Mouse (Mus musculus): ENCODE measurements around the gene Ltf. TPM values are rescaled to one million over a fixed set of nuclear protein-coding genes. Genes with fewer than 3 reads are reported as not detected.

The Ltf gene
- total and polyA plus RNA-seq, 3 experiments: 0.11 TPM; not detected in 2

DNA sequence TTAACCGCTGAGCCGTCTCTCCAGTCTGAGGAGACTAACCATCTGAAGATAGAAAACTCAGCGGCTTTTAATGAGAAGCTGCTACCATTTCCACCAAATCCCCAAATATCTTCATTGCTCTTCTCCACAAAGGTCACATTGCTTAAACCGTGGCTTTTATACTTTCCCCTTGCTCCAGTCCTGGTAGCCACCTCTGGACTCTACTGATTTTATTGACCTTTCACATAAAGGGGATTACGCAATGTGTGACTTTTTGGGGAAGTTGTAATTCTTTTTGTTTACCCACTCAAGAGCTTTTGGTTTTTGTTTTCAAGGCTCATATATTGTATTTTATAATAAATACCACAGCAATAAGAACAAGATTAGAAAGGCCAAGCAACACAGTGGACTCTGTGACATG, 33.5 kb upstream of the Ltf start:
- Histone ChIP-seq H3K4me3 (ENCODE audit: control insufficient read depth in 1 of 2, insufficient read depth in 1 of 2, low read depth in 2 of 2, low read length in 2 of 2) (no peak overlapping the region), H3K9ac (ENCODE audit: control insufficient read depth, low read depth, low read length, poor library complexity, severe bottlenecking) (no peak overlapping the region), H3K36me3 (ENCODE audit: control insufficient read depth in 1 of 2, insufficient read depth in 2 of 2, low read length in 2 of 2) (no peaks in the 10 kb centered on the region), H3K27me3 (ENCODE audit: control insufficient read depth in 1 of 2, insufficient read depth in 2 of 2, low read length in 2 of 2) (no peaks in the 10 kb centered on the region), H3K79me2 (ENCODE audit: control insufficient read depth, insufficient read depth, low read length, poor library complexity) (no peaks in the 10 kb centered on the region), H3K27ac (ENCODE audit: control insufficient read depth, low read depth, low read length) (no peak overlapping the region), H3K4me1 (ENCODE audit: control insufficient read depth in 1 of 2, insufficient read depth in 2 of 2, low read length in 2 of 2) (no peaks in the 10 kb centered on the region), H3K9me3 (replicated peaks; ENCODE audit: insufficient read depth, low read length) (no peaks in the 10 kb centered on the region)
- DNase-seq (ENCODE audit: low read depth, low spot score): no peak
- TF ChIP-seq SMC3 (IDR thresholded peaks at IDR 0.05; ENCODE audit: low read depth, low read length) (no peak), CTCF (IDR thresholded peaks at IDR 0.05 in 2 of 3, conservative IDR thresholded peaks at IDR 0.05 in 1 of 3; ENCODE audit: control insufficient read depth in 1 of 3, insufficient read depth in 1 of 3, low read depth in 2 of 3, low read length in 3 of 3, poor library complexity in 1 of 3, severe bottlenecking in 1 of 3) (no peak), MYB (IDR thresholded peaks at IDR 0.05; ENCODE audit: low read depth, low read length) (no peak), JUND (IDR thresholded peaks at IDR 0.05; ENCODE audit: low read depth, low read length) (no peak), HCFC1 (IDR thresholded peaks at IDR 0.05; ENCODE audit: low read depth, low read length) (no peak), MEF2A (IDR thresholded peaks at IDR 0.05; ENCODE audit: extremely low read depth, insufficient replicate concordance, low read depth, low read length, poor library complexity, severe bottlenecking) (no peak), MAX (IDR thresholded peaks at IDR 0.05; ENCODE audit: low read length) (no peak), POLR2AphosphoS2 (IDR thresholded peaks at IDR 0.05; ENCODE audit: low read length) (no peak), CHD2 (IDR thresholded peaks at IDR 0.05; ENCODE audit: low read length) (no peak), EP300 (IDR thresholded peaks at IDR 0.05; ENCODE audit: low read depth in 1 of 2, low read length in 2 of 2) (no peak), RAD21 (IDR thresholded peaks at IDR 0.05; ENCODE audit: low read depth, low read length) (no peak), UBTF (IDR thresholded peaks at IDR 0.05; ENCODE audit: borderline replicate concordance, insufficient read depth, low read depth, low read length) (no peak), CHD1 (IDR thresholded peaks at IDR 0.05; ENCODE audit: low read depth, low read length) (no peak), TBP (IDR thresholded peaks at IDR 0.05; ENCODE audit: low read depth, low read length) (no peak), ZKSCAN1 (IDR thresholded peaks at IDR 0.05; ENCODE audit: low read depth, low read length) (no peak), POLR2A (IDR thresholded peaks at IDR 0.05; ENCODE audit: control insufficient read depth in 1 of 2, insufficient read depth in 1 of 2, low read depth in 1 of 2, low read length in 2 of 2, poor library complexity in 1 of 2) (no peak), SIN3A (IDR thresholded peaks at IDR 0.05; ENCODE audit: low read length) (no peak)

DNA sequence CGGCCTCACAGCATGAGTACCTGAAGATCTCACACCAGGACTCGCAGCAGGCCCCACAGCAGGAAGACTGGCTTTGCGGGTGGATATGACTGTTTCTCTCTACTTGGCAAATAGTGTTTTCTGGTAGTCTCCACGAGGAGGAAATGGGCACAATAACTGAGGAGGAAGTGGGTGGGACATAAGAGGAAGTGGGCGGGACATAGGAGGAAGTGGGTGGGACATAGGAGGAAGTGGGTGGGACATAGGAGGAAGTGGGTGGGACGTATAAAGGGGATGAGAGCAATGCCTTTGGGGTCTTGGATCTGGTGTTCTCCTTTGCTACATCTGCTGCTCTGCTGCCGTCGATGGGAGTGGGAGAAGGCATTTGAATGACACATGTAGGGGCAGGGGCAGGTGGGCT, 33.1 kb upstream of the Ltf start:
- Histone ChIP-seq H3K4me1 (ENCODE audit: control insufficient read depth in 1 of 2, insufficient read depth in 2 of 2, low read length in 2 of 2) (no peaks in the 10 kb centered on the region), H3K36me3 (ENCODE audit: control insufficient read depth in 1 of 2, insufficient read depth in 2 of 2, low read length in 2 of 2) (no peaks in the 10 kb centered on the region), H3K9ac (ENCODE audit: control insufficient read depth, low read depth, low read length, poor library complexity, severe bottlenecking) (no peak overlapping the region), H3K4me3 (ENCODE audit: control insufficient read depth in 1 of 2, insufficient read depth in 1 of 2, low read depth in 2 of 2, low read length in 2 of 2) (no peak overlapping the region), H3K27me3 (ENCODE audit: control insufficient read depth in 1 of 2, insufficient read depth in 2 of 2, low read length in 2 of 2) (no peaks in the 10 kb centered on the region), H3K9me3 (replicated peaks; ENCODE audit: insufficient read depth, low read length) (no peaks in the 10 kb centered on the region), H3K27ac (ENCODE audit: control insufficient read depth, low read depth, low read length) (no peak overlapping the region), H3K79me2 (ENCODE audit: control insufficient read depth, insufficient read depth, low read length, poor library complexity) (no peaks in the 10 kb centered on the region)
- TF ChIP-seq UBTF (IDR thresholded peaks at IDR 0.05; ENCODE audit: borderline replicate concordance, insufficient read depth, low read depth, low read length): no peak
- no peak for TF ChIP-seq MAZ (IDR thresholded peaks at IDR 0.05; ENCODE audit: low read depth, low read length)
- TF ChIP-seq ZMIZ1 (IDR thresholded peaks at IDR 0.05; ENCODE audit: low read depth, low read length): no peak
- no peak for TF ChIP-seq POLR2A (IDR thresholded peaks at IDR 0.05; ENCODE audit: control insufficient read depth in 1 of 2, insufficient read depth in 1 of 2, low read depth in 1 of 2, low read length in 2 of 2, poor library complexity in 1 of 2)
- no peak for TF ChIP-seq GATA1 (IDR thresholded peaks at IDR 0.05; ENCODE audit: low read depth, low read length)
- TF ChIP-seq SMC3 (IDR thresholded peaks at IDR 0.05; ENCODE audit: low read depth, low read length): no peak
- no peak for TF ChIP-seq CTCF (IDR thresholded peaks at IDR 0.05 in 2 of 3, conservative IDR thresholded peaks at IDR 0.05 in 1 of 3; ENCODE audit: control insufficient read depth in 1 of 3, insufficient read depth in 1 of 3, low read depth in 2 of 3, low read length in 3 of 3, poor library complexity in 1 of 3, severe bottlenecking in 1 of 3)
- DNase-seq (ENCODE audit: low read depth, low spot score): no peak

Measured in MEL (cell line).